Mouse (Mus musculus) MEL (cell line): ENCODE data around the gene 5031410I06Rik.
"Not testable (repeated sequence)": the region's sequence is repeated elsewhere in the genome, so short reads cannot be mapped to it uniquely, and the experiment has no call there.

Experiments used
- CTCF ChIP-seq, 3 experiments: IDR thresholded peaks in 2 of 3; conservative IDR thresholded peaks in 1 of 3; 2 replicates each; pipeline ENCODE4 v1.5.1; 2011 to 2012; ENCODE audit warnings: low read length in 3 of 3, low read depth in 2 of 3, mild to moderate bottlenecking in 2 of 3, improper control_type of control experiment in 1 of 3, inconsistent platforms in 1 of 3, mixed read lengths in 1 of 3, moderate library complexity in 1 of 3; ENCODE audit not compliant: control insufficient read depth in 1 of 3, insufficient read depth in 1 of 3, poor library complexity in 1 of 3, severe bottlenecking in 1 of 3
- HCFC1 ChIP-seq: IDR thresholded peaks from 2 replicates; pipeline ENCODE4 v1.6.1; 2012; ENCODE audit warnings: low read depth, mild to moderate bottlenecking, inconsistent platforms, low read length, improper control_type of control experiment, moderate library complexity
- MXI1 ChIP-seq: IDR thresholded peaks from 2 replicates; pipeline ENCODE4 v1.6.1; 2011; ENCODE audit warnings: mild to moderate bottlenecking, low read depth, low read length, improper control_type of control experiment
- NRF1 ChIP-seq: IDR thresholded peaks from 2 replicates; pipeline ENCODE4 v1.6.1; 2014; ENCODE audit warnings: low read depth, mild to moderate bottlenecking, inconsistent platforms, low read length, improper control_type of control experiment, moderate library complexity; ENCODE audit not compliant: poor library complexity, insufficient read depth, severe bottlenecking
- POLR2A ChIP-seq, 2 experiments: IDR thresholded peaks; 2 replicates each; pipeline ENCODE4 v1.6.1; 2011 to 2012; ENCODE audit warnings: low read length in 2 of 2, mild to moderate bottlenecking in 2 of 2, control low read depth in 1 of 2, improper control_type of control experiment in 1 of 2, low read depth in 1 of 2, moderate library complexity in 1 of 2; ENCODE audit not compliant: control insufficient read depth in 1 of 2, insufficient read depth in 1 of 2, poor library complexity in 1 of 2
- RAD21 ChIP-seq: IDR thresholded peaks from 2 replicates; pipeline ENCODE4 v1.6.1; 2011; ENCODE audit warnings: mild to moderate bottlenecking, low read depth, low read length, improper control_type of control experiment
- RCOR1 ChIP-seq: IDR thresholded peaks from 2 replicates; pipeline ENCODE4 v1.6.1; 2012; ENCODE audit warnings: low read depth, mild to moderate bottlenecking, inconsistent platforms, low read length, improper control_type of control experiment

DNA sequence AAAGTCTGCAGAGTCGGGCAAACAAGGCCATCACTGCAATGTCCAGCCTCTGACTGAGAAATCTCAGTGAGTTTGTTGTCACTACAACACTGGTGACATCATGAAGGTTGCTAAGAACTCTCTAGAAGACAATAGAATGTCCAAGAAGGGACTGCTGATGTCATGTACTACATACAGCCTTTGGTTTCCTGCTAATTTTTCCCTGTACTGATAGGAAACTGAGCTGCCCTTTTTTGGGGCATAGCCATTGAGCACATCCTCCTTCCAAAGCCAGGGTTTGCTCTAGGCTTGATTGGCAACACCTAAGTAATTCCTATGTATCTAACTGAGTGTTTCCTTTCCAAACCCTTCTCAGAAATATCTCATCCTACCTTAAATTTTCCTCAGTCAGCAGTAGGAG, 16.0 kb downstream of the 5031410I06Rik start, which contains the start of gene Gm10471:
- not testable (repeated sequence) for TF ChIP-seq POLR2A (IDR thresholded peaks at IDR 0.05; ENCODE audit: control insufficient read depth in 1 of 2, insufficient read depth in 1 of 2, low read depth in 1 of 2, low read length in 2 of 2, poor library complexity in 1 of 2); RAD21; CTCF (IDR thresholded peaks at IDR 0.05 in 2 of 3, conservative IDR thresholded peaks at IDR 0.05 in 1 of 3; ENCODE audit: control insufficient read depth in 1 of 3, insufficient read depth in 1 of 3, low read depth in 2 of 3, low read length in 3 of 3, poor library complexity in 1 of 3, severe bottlenecking in 1 of 3); RCOR1; NRF1; HCFC1; MXI1
